Comparison of ENCODE assay signal across 9 mouse cellular contexts in genomic region chr9:108431431-108432067, GRCm38 (mm10). TPM values are rescaled to one million over a fixed set of nuclear protein-coding genes. Genes with fewer than 3 reads are reported as not detected.
DNase-seq lines count a peak whose midpoint lies in the region; ATAC-seq lines count a peak whose summit lies in the region.
"Had no signal": no experiment of that assay in that cellular context is flagged by ENCODE, and none has a peak within 500 bp of the region (broad histone marks: within the 10 kb centered on the region; RNA-seq: fewer than 3 reads in every experiment).

No protein-coding gene starts in this region.

- H3K36me3 ChIP-seq in heart, embryonic 13.5 days, result no peaks in the 10 kb centered on the region
- H3K36me3 ChIP-seq in embryonic facial prominence, embryonic 12.5 days, result no peaks in the 10 kb centered on the region
- no peaks in the 10 kb centered on the region for H3K36me3 ChIP-seq in midbrain, embryonic 13.5 days

- H3K9ac ChIP-seq in heart, embryonic 13.5 days, result peak overlapping the region; percentile 47; the same call in 1 of the 2 replicates
- H3K9ac ChIP-seq in embryonic facial prominence, embryonic 12.5 days, result 0 out of 2 replicates have a peak overlapping the region, but pooled peaks have one; percentile 24
- no peak overlapping the region; the same call in 1 of the 2 replicates for H3K9ac ChIP-seq in midbrain, embryonic 13.5 days (replicated peaks)

- H3K4me3 ChIP-seq in heart, embryonic 13.5 days, result peak overlapping the region; percentile 37
- H3K4me3 ChIP-seq in embryonic facial prominence, embryonic 12.5 days, result peak overlapping the region; percentile 20
- peak overlapping the region; percentile 27 for H3K4me3 ChIP-seq in midbrain, embryonic 13.5 days (replicated peaks)

- no peaks in the 10 kb centered on the region for H3K4me1 ChIP-seq in heart, embryonic 13.5 days
- H3K4me1 ChIP-seq in embryonic facial prominence, embryonic 12.5 days, result no peaks in the 10 kb centered on the region
- peaks cover 4% of the 10 kb centered on the region for H3K4me1 ChIP-seq in midbrain, embryonic 13.5 days (replicated peaks)

- no peak for ATAC-seq in heart, embryonic 13.5 days (ENCODE audit: extremely low read depth, insufficient number of reproducible peaks, low FRiP score, low TSS enrichment)
- ATAC-seq in embryonic facial prominence, embryonic 12.5 days (ENCODE audit: insufficient number of reproducible peaks, insufficient read depth, low FRiP score, low TSS enrichment), result no peak
- peak; percentile 40; the same call in 1 of the 2 replicates for ATAC-seq in midbrain, embryonic 13.5 days
- no peak for ATAC-seq in inflammation-experienced regulatory T-cells, adult 6 months

- no peaks in the 10 kb centered on the region for H3K9me3 ChIP-seq in heart, embryonic 13.5 days
- no peaks in the 10 kb centered on the region for H3K9me3 ChIP-seq in embryonic facial prominence, embryonic 12.5 days
- no peaks in the 10 kb centered on the region for H3K9me3 ChIP-seq in midbrain, embryonic 13.5 days

- peak overlapping the region; percentile 67 for H3K4me2 ChIP-seq in heart, embryonic 13.5 days
- H3K4me2 ChIP-seq in embryonic facial prominence, embryonic 12.5 days (replicated peaks), result peak overlapping the region; percentile 40
- H3K4me2 ChIP-seq in midbrain, embryonic 13.5 days (replicated peaks), result peak overlapping the region; percentile 47

- DNase-seq in heart, postnatal 36 days, result no peak
- DNase-seq in kidney, postnatal 4 days, result peak; percentile 55 to 65
- no peak for DNase-seq in urinary bladder, adult 18-20 months (ENCODE audit: low spot score in 2 of 2)
- no peak for DNase-seq in layer of hippocampus, adult 11-12 months (ENCODE audit: low spot score)

- H3K27ac ChIP-seq in heart, embryonic 13.5 days (replicated peaks), result no peak overlapping the region
- no peak overlapping the region for H3K27ac ChIP-seq in embryonic facial prominence, embryonic 12.5 days
- H3K27ac ChIP-seq in midbrain, embryonic 13.5 days, result no peak overlapping the region

- 44% methylated on average over 32 of the region's 32 CpGs for WGBS in heart, embryonic 13.5 days
- WGBS in embryonic facial prominence, embryonic 12.5 days, result 48% methylated on average over 32 of the region's 32 CpGs
- WGBS in midbrain, embryonic 13.5 days, result 52% methylated on average over 32 of the region's 32 CpGs

- no peaks in the 10 kb centered on the region for H3K27me3 ChIP-seq in heart, embryonic 13.5 days (replicated peaks)
- H3K27me3 ChIP-seq in embryonic facial prominence, embryonic 12.5 days, result no peaks in the 10 kb centered on the region
- H3K27me3 ChIP-seq in midbrain, embryonic 13.5 days, result no peaks in the 10 kb centered on the region

- intact Hi-C loops in heart, postnatal 36 days (cut with DNase I), result loop anchor here (1.0 kb wide), 1 partner anchor 41 kb away; no protein-coding TSS in a partner anchor

RNA-seq across cellular contexts. Expression of gene Ccdc36, which starts 3.3 kb away (rescaled TPM):
- 0.71 and 0.80 TPM in 2 replicates for polyA plus RNA-seq in heart, embryonic 13.5 days (2015; fragmentation: Nextera tagmentation; extraction: Ambion mirVana)
- total RNA-seq in heart, postnatal 36 days (2021), result not detected
- 1.4 and 2.0 TPM in 2 replicates for polyA plus RNA-seq in embryonic facial prominence, embryonic 12.5 days (2016; fragmentation: Nextera tagmentation; extraction: Ambion mirVana)
- 1.3 and 1.7 TPM in 2 replicates for polyA plus RNA-seq in midbrain, embryonic 13.5 days (2015; fragmentation: Nextera tagmentation; extraction: Ambion mirVana)
- not detected for polyA plus RNA-seq in inflammation-experienced regulatory T-cells, adult 6 months (2017; shearing (Covaris generic))

RNA-seq across cellular contexts. Expression of gene BC048562, which starts 4.7 kb away (rescaled TPM):
- not detected in 2 replicates for polyA plus RNA-seq in heart, embryonic 13.5 days (2015; fragmentation: Nextera tagmentation; extraction: Ambion mirVana)
- not detected for total RNA-seq in heart, postnatal 36 days (2021)
- polyA plus RNA-seq in embryonic facial prominence, embryonic 12.5 days (2016; fragmentation: Nextera tagmentation; extraction: Ambion mirVana), result not detected in 2 replicates
- not detected in 2 replicates for polyA plus RNA-seq in midbrain, embryonic 13.5 days (2015; fragmentation: Nextera tagmentation; extraction: Ambion mirVana)
- not detected for polyA plus RNA-seq in inflammation-experienced regulatory T-cells, adult 6 months (2017; shearing (Covaris generic))
- total RNA-seq: CH12.LX had no signal

RNA-seq across cellular contexts. Expression of gene Ccdc71, which starts 28.8 kb away (rescaled TPM):
- polyA plus RNA-seq in heart, embryonic 13.5 days (2015; fragmentation: Nextera tagmentation; extraction: Ambion mirVana), result 36.3 and 42.7 TPM in 2 replicates
- total RNA-seq in heart, postnatal 36 days (2021), result 10 to 100 TPM; 22.9 to 24.1 TPM
- 53.1 and 58.3 TPM in 2 replicates for polyA plus RNA-seq in embryonic facial prominence, embryonic 12.5 days (2016; fragmentation: Nextera tagmentation; extraction: Ambion mirVana)
- 59.7 and 63.5 TPM in 2 replicates for polyA plus RNA-seq in midbrain, embryonic 13.5 days (2015; fragmentation: Nextera tagmentation; extraction: Ambion mirVana)
- polyA plus RNA-seq in inflammation-experienced regulatory T-cells, adult 6 months (2017; shearing (Covaris generic)), result 10 to 100 TPM; 22.9 to 28.1 (median 27.5) TPM

RNA-seq across cellular contexts. Expression of gene Klhdc8b, which starts 29.8 kb away (rescaled TPM):
- 90.6 and 106 TPM in 2 replicates for polyA plus RNA-seq in heart, embryonic 13.5 days (2015; fragmentation: Nextera tagmentation; extraction: Ambion mirVana)
- total RNA-seq in heart, postnatal 36 days (2021), result 1 to 10 TPM; 6.8 to 8.9 TPM
- 44.5 and 46.0 TPM in 2 replicates for polyA plus RNA-seq in embryonic facial prominence, embryonic 12.5 days (2016; fragmentation: Nextera tagmentation; extraction: Ambion mirVana)
- polyA plus RNA-seq in midbrain, embryonic 13.5 days (2015; fragmentation: Nextera tagmentation; extraction: Ambion mirVana), result 75.7 and 84.8 TPM in 2 replicates
- 1 to 10 TPM in 2 of 3 experiments, under 1 TPM in 1; 0.94 to 1.9 (median 1.6) TPM for polyA plus RNA-seq in inflammation-experienced regulatory T-cells, adult 6 months (2017; shearing (Covaris generic))

RNA-seq across cellular contexts. Expression of gene 1700102P08Rik, which starts 38.9 kb away (rescaled TPM):
- 0.21 and 0.39 TPM in 2 replicates for polyA plus RNA-seq in heart, embryonic 13.5 days (2015; fragmentation: Nextera tagmentation; extraction: Ambion mirVana)
- under 1 TPM; 0.49 to 0.83 TPM for total RNA-seq in heart, postnatal 36 days (2021)
- polyA plus RNA-seq in embryonic facial prominence, embryonic 12.5 days (2016; fragmentation: Nextera tagmentation; extraction: Ambion mirVana), result 0.27 and 0.97 TPM in 2 replicates
- polyA plus RNA-seq in midbrain, embryonic 13.5 days (2015; fragmentation: Nextera tagmentation; extraction: Ambion mirVana), result 2.1 and 2.2 TPM in 2 replicates
- polyA plus RNA-seq in inflammation-experienced regulatory T-cells, adult 6 months (2017; shearing (Covaris generic)), result 1 to 10 TPM in 2 of 3 experiments, under 1 TPM in 1; 0.78 to 2.2 (median 1.0) TPM

Comparison
In these comparisons a context has a peak if more than half of its experiments do, and no peak if none do; other contexts are left out.
1. DNase-seq: peak in kidney, postnatal 4 days (2 of 2); none in heart, postnatal 36 days (0 of 2), urinary bladder, adult 18-20 months (0 of 2) and layer of hippocampus, adult 11-12 months (single experiment).
2. Peak in every context shown above with its lines, with median percentiles within 50 percentile points of each other: H3K4me2 ChIP-seq and H3K4me3 ChIP-seq.